In genomic region chr5:113942580-113942979, GRCm38 (mm10) we compare ENCODE assay signal across 9 mouse cellular contexts. TPM values are rescaled to one million over a fixed set of nuclear protein-coding genes. Genes with fewer than 3 reads are reported as not detected.
DNase-seq lines count a peak whose midpoint lies in the region; ATAC-seq and TF ChIP-seq lines count a peak whose summit lies in the region.
"Had no signal": no experiment of that assay in that cellular context is flagged by ENCODE, and none has a peak within 500 bp of the region (broad histone marks: within the 10 kb centered on the region; RNA-seq: fewer than 3 reads in every experiment).

No protein-coding gene starts in this region.

- ATAC-seq in megakaryocyte progenitor cell, adult 5-6 weeks (replicated peaks; ENCODE audit: poor library complexity) = peak; percentile 50

- no peaks in the 10 kb centered on the region for H3K27me3 ChIP-seq in E14TG2a.4 (ENCODE audit: insufficient read depth, low read length)
- H3K27me3 ChIP-seq: limb, embryonic 13.5 days had no signal

- peak; percentile 53 for DNase-seq in kidney, postnatal 10 days
- DNase-seq in kidney, adult 18-20 months = no peak
- DNase-seq in ZHBTc4 (ENCODE audit: low read depth, low spot score) = peak; percentile 99
- DNase-seq in left cerebral cortex, postnatal 25 days (ENCODE audit: low spot score in 2 of 2) = no peak
- DNase-seq in adrenal gland, adult 18-20 months (ENCODE audit: low spot score in 2 of 2) = no peak
- DNase-seq: gastrocnemius, postnatal 14 days had no signal

- H3K4me1 ChIP-seq in E14TG2a.4 (replicated peaks; ENCODE audit: low read depth, low read length) = peaks cover 80% of the 10 kb centered on the region
- H3K4me1 ChIP-seq: limb, embryonic 13.5 days had no signal

- intact Hi-C loops in left cerebral cortex, postnatal 25 days (cut with DNase I) = no loop called here

- peak; percentile 88 for TF ChIP-seq CTCF in E14TG2a.4 (conservative IDR thresholded peaks at IDR 0.05; ENCODE audit: low read length)

- H3K9me3 ChIP-seq in E14TG2a.4 (ENCODE audit: low read length) = no peaks in the 10 kb centered on the region
- H3K9me3 ChIP-seq: limb, embryonic 13.5 days had no signal

- H3K36me3 ChIP-seq in E14TG2a.4 (ENCODE audit: insufficient read depth, low read length) = peaks cover 54% of the 10 kb centered on the region

- peak overlapping the region; percentile 83 for H3K4me3 ChIP-seq in E14TG2a.4 (replicated peaks; ENCODE audit: low read length)
- H3K4me3 ChIP-seq: limb, embryonic 13.5 days had no signal

RNA-seq across cellular contexts. Expression of gene Coro1c, which starts 34.0 kb away (rescaled TPM):
- 59.7 and 63.9 TPM in 2 replicates for total RNA-seq in megakaryocyte progenitor cell, adult 5-6 weeks (2015)
- 81.8 and 83.9 TPM in 2 replicates for total RNA-seq in megakaryocyte progenitor cell, adult 5-6 weeks (2017)
- total RNA-seq in left cerebral cortex, postnatal 25 days (2021) = 10 to 100 TPM; 76.1 to 77.5 TPM
- 10 to 100 TPM; 43.9 to 56.3 TPM for total RNA-seq in adrenal gland, adult 18-20 months (2021)

RNA-seq across cellular contexts. Expression of gene Ssh1, which starts 51.1 kb away (rescaled TPM):
- 4.5 and 5.0 TPM in 2 replicates for total RNA-seq in megakaryocyte progenitor cell, adult 5-6 weeks (2015)
- 3.3 and 4.2 TPM in 2 replicates for total RNA-seq in megakaryocyte progenitor cell, adult 5-6 weeks (2017)
- 10 to 100 TPM; 19.3 to 19.8 TPM for total RNA-seq in left cerebral cortex, postnatal 25 days (2021)
- 10 to 100 TPM; 15.0 to 15.5 TPM for total RNA-seq in adrenal gland, adult 18-20 months (2021)

Comparison
In these comparisons a context has a peak if more than half of its experiments do, and no peak if none do; other contexts are left out.
1. DNase-seq: peak in kidney, postnatal 10 days (single experiment) and ZHBTc4 (single experiment); none in kidney, adult 18-20 months (single experiment), left cerebral cortex, postnatal 25 days (0 of 2) and adrenal gland, adult 18-20 months (0 of 2).